In the genomic region with DNA sequence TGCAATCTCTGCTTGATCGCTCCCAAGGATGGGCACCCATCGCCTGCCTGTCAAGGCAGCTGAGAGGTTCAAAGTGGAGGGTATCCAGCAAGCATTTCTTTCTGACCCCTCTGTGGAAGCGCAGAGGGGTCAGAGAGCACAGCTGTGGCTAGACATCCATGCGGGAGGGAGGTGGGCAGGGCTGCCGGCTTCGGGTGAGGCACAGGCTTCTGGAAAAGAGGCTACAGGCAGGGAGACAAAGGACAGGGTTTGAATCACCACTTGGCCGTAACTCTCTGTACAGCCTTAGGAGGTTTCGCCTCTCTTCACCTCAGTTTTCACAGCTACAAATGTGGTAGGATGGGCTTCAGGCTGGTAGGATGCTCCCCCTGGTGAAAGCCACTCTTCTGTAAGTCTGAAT, we compare ENCODE assay signal across 24 mouse cellular contexts. TPM values are rescaled to one million over a fixed set of nuclear protein-coding genes. Genes with fewer than 3 reads are reported as not detected.
DNase-seq lines count a peak whose midpoint lies in the region; ATAC-seq lines count a peak whose summit lies in the region.
"Had no signal": no experiment of that assay in that cellular context is flagged by ENCODE, and none has a peak within 500 bp of the region (broad histone marks: within the 10 kb centered on the region; RNA-seq: fewer than 3 reads in every experiment).

No protein-coding gene starts in this region.

- no peak overlapping the region for H3K4me2 ChIP-seq in forebrain, embryonic 12.5 days
- H3K4me2 ChIP-seq in midbrain, embryonic 15.5 days, result no peak overlapping the region
- no peak overlapping the region; the same call in 1 of the 2 replicates for H3K4me2 ChIP-seq in limb, embryonic 11.5 days (ENCODE audit: low read depth, severe bottlenecking)
- H3K4me2 ChIP-seq: kidney, embryonic 15.5 days; limb, embryonic 12.5 days; liver, embryonic 13.5 days; lung, embryonic 15.5 days had no signal

- H3K4me1 ChIP-seq in forebrain, embryonic 10.5 days, result peaks cover 89% of the 10 kb centered on the region
- H3K4me1 ChIP-seq in forebrain, embryonic 12.5 days, result peaks cover 52% of the 10 kb centered on the region
- peaks cover 82% of the 10 kb centered on the region for H3K4me1 ChIP-seq in midbrain, embryonic 10.5 days
- peaks cover 33% of the 10 kb centered on the region for H3K4me1 ChIP-seq in midbrain, embryonic 15.5 days
- peaks cover 84% of the 10 kb centered on the region for H3K4me1 ChIP-seq in limb, embryonic 11.5 days (ENCODE audit: control insufficient read depth, insufficient read depth, low read length)

- DNase-seq in forebrain, embryonic 10.5 days (ENCODE audit: extremely low spot score, low spot score), result no peak
- peak; percentile 44 for DNase-seq in midbrain, embryonic 10.5 days (ENCODE audit: low spot score)
- DNase-seq in embryo, embryonic 10.5 days (ENCODE audit: low spot score), result peak; percentile 63
- DNase-seq in limb, embryonic 11.5 days (ENCODE audit: low spot score), result no peak
- DNase-seq in layer of hippocampus, postnatal 14 days (ENCODE audit: low spot score in 2 of 2), result no peak
- DNase-seq in frontal cortex, postnatal 36 days (ENCODE audit: low spot score in 2 of 2), result no peak
- DNase-seq: adrenal gland, postnatal 10 days; cerebellum, adult 2 months; gastrocnemius, postnatal 10 days; heart, adult 18-20 months; heart, postnatal 14 days; kidney, postnatal 4 days; liver, embryonic 13.5 days; right cerebral cortex, adult 18-20 months; thymus, postnatal 25 days had no signal

- peaks cover 85% of the 10 kb centered on the region for H3K27me3 ChIP-seq in forebrain, embryonic 10.5 days (ENCODE audit: poor library complexity, severe bottlenecking)
- H3K27me3 ChIP-seq in forebrain, embryonic 12.5 days, result peaks cover 48% of the 10 kb centered on the region
- H3K27me3 ChIP-seq in midbrain, embryonic 10.5 days (ENCODE audit: low read depth, poor library complexity, severe bottlenecking), result peaks cover 67% of the 10 kb centered on the region
- H3K27me3 ChIP-seq in midbrain, embryonic 15.5 days (replicated peaks), result peaks cover 15% of the 10 kb centered on the region; the same call in 1 of the 2 replicates
- no peaks in the 10 kb centered on the region; the same call in 1 of the 2 replicates for H3K27me3 ChIP-seq in limb, embryonic 11.5 days (ENCODE audit: control insufficient read depth, insufficient read depth, low read length)
- H3K27me3 ChIP-seq: limb, embryonic 12.5 days; Patski had no signal

- ATAC-seq in forebrain, embryonic 12.5 days (ENCODE audit: low FRiP score), result no peak
- ATAC-seq in midbrain, embryonic 15.5 days (replicated peaks), result no peak
- no peak for ATAC-seq in limb, embryonic 11.5 days (ENCODE audit: insufficient number of reproducible peaks, low FRiP score, low TSS enrichment, low read depth)
- ATAC-seq: hindbrain, embryonic 16.5 days; intestine, postnatal 0 days; Patski had no signal

- 29% methylated on average over 8 of the region's 8 CpGs for WGBS in forebrain, embryonic 10.5 days
- WGBS in forebrain, embryonic 12.5 days, result 35% methylated on average over 8 of the region's 8 CpGs
- 28% methylated on average over 8 of the region's 8 CpGs for WGBS in midbrain, embryonic 10.5 days
- WGBS in midbrain, embryonic 15.5 days, result 32% methylated on average over 8 of the region's 8 CpGs
- WGBS in limb, embryonic 11.5 days, result 18% methylated on average over 8 of the region's 8 CpGs

- no peak overlapping the region for H3K9ac ChIP-seq in forebrain, embryonic 12.5 days
- no peak overlapping the region for H3K9ac ChIP-seq in midbrain, embryonic 15.5 days
- peak overlapping the region; percentile 43 for H3K9ac ChIP-seq in limb, embryonic 11.5 days (ENCODE audit: low read length)
- H3K9ac ChIP-seq: kidney, embryonic 15.5 days; limb, embryonic 12.5 days; liver, embryonic 13.5 days; lung, embryonic 15.5 days had no signal

- no peaks in the 10 kb centered on the region for H3K36me3 ChIP-seq in forebrain, embryonic 10.5 days (replicated peaks)
- no peaks in the 10 kb centered on the region for H3K36me3 ChIP-seq in forebrain, embryonic 12.5 days (replicated peaks)
- no peaks in the 10 kb centered on the region for H3K36me3 ChIP-seq in midbrain, embryonic 10.5 days
- no peaks in the 10 kb centered on the region for H3K36me3 ChIP-seq in midbrain, embryonic 15.5 days (replicated peaks)
- H3K36me3 ChIP-seq in limb, embryonic 11.5 days (ENCODE audit: control insufficient read depth, insufficient read depth, low read length), result no peaks in the 10 kb centered on the region
- H3K36me3 ChIP-seq: kidney, embryonic 15.5 days; limb, embryonic 12.5 days; liver, embryonic 13.5 days; lung, embryonic 15.5 days had no signal

- no peaks in the 10 kb centered on the region for H3K9me3 ChIP-seq in forebrain, embryonic 10.5 days
- H3K9me3 ChIP-seq in forebrain, embryonic 12.5 days, result no peaks in the 10 kb centered on the region
- H3K9me3 ChIP-seq in midbrain, embryonic 10.5 days (replicated peaks), result no peaks in the 10 kb centered on the region
- no peaks in the 10 kb centered on the region for H3K9me3 ChIP-seq in midbrain, embryonic 15.5 days
- no peaks in the 10 kb centered on the region for H3K9me3 ChIP-seq in limb, embryonic 11.5 days (ENCODE audit: control insufficient read depth, low read length)
- H3K9me3 ChIP-seq: kidney, embryonic 15.5 days; limb, embryonic 12.5 days; liver, embryonic 13.5 days; lung, embryonic 15.5 days had no signal

- no peak overlapping the region for H3K4me3 ChIP-seq in forebrain, embryonic 10.5 days
- no peak overlapping the region for H3K4me3 ChIP-seq in forebrain, embryonic 12.5 days (replicated peaks)
- no peak overlapping the region for H3K4me3 ChIP-seq in midbrain, embryonic 10.5 days
- no peak overlapping the region for H3K4me3 ChIP-seq in midbrain, embryonic 15.5 days
- H3K4me3 ChIP-seq in limb, embryonic 11.5 days (ENCODE audit: low read depth, low read length), result no peak overlapping the region
- H3K4me3 ChIP-seq: kidney, embryonic 15.5 days; limb, embryonic 12.5 days; liver, embryonic 13.5 days; lung, embryonic 15.5 days had no signal

- peak overlapping the region; percentile 70 for H3K27ac ChIP-seq in forebrain, embryonic 10.5 days
- no peak overlapping the region for H3K27ac ChIP-seq in forebrain, embryonic 12.5 days
- peak overlapping the region; percentile 23 for H3K27ac ChIP-seq in midbrain, embryonic 10.5 days (replicated peaks)
- no peak overlapping the region for H3K27ac ChIP-seq in midbrain, embryonic 15.5 days
- H3K27ac ChIP-seq in limb, embryonic 11.5 days (replicated peaks; ENCODE audit: low read depth, low read length), result no peak overlapping the region
- H3K27ac ChIP-seq: kidney, embryonic 15.5 days; limb, embryonic 12.5 days; liver, embryonic 13.5 days; lung, embryonic 15.5 days; macrophage had no signal

RNA-seq across cellular contexts. Expression of a gene that starts 38.4 kb away (rescaled TPM):
- polyA plus RNA-seq in forebrain, embryonic 10.5 days (2016; fragmentation: Nextera tagmentation; extraction: Ambion mirVana), result 19.7 and 19.8 TPM in 2 replicates
- polyA plus RNA-seq in forebrain, embryonic 12.5 days (2016; fragmentation: Nextera tagmentation; extraction: Ambion mirVana), result 16.7 and 17.7 TPM in 2 replicates
- 14.6 and 15.7 TPM in 2 replicates for polyA plus RNA-seq in midbrain, embryonic 10.5 days (2016; fragmentation: Nextera tagmentation; extraction: Ambion mirVana)
- 12.2 and 14.0 TPM in 2 replicates for polyA plus RNA-seq in midbrain, embryonic 15.5 days (2015; fragmentation: Nextera tagmentation; extraction: Ambion mirVana)
- 33.1 and 35.7 TPM in 2 replicates for polyA plus RNA-seq in limb, embryonic 11.5 days (2014; fragmentation: Nextera tagmentation; extraction: Ambion mirVana)
- total RNA-seq in layer of hippocampus, postnatal 14 days (2021), result 10 to 100 TPM; 19.2 to 22.8 TPM

Comparison
In these comparisons a context has a peak if more than half of its experiments do, and no peak if none do; other contexts are left out.
1. H3K27ac ChIP-seq: peak in forebrain, embryonic 10.5 days (single experiment) and midbrain, embryonic 10.5 days (single experiment); none in forebrain, embryonic 12.5 days (single experiment), midbrain, embryonic 15.5 days (single experiment) and limb, embryonic 11.5 days (single experiment).
2. DNase-seq: peak in midbrain, embryonic 10.5 days (single experiment) and embryo, embryonic 10.5 days (single experiment); none in forebrain, embryonic 10.5 days (single experiment), limb, embryonic 11.5 days (single experiment), layer of hippocampus, postnatal 14 days (0 of 2) and frontal cortex, postnatal 36 days (0 of 2).